Mouse (Mus musculus) midbrain, embryonic 13.5 days (tissue): ENCODE measurements around the gene Rhbg. TPM values are rescaled to one million over a fixed set of nuclear protein-coding genes. Genes with fewer than 3 reads are reported as not detected.
A peak's percentile ranks its signal among the peaks of the same experiment; 100 is the strongest.

Experiments used
- microRNA-seq: library from miRNA; unstranded; fragments of <30 nt; microRNA quantifications from one replicate; pipeline ENCODE4, GENCODE M21; 2016
- polyA plus RNA-seq: library from polyadenylated mRNA; unstranded; fragments of >200 nt; fragmentation: Nextera tagmentation; extraction: Ambion mirVana; gene quantifications from 2 replicates; pipeline ENCODE4 v1.2.1, GENCODE M21; 2015

Rhbg gene
- polyA plus RNA-seq, 1 experiment from 2014 or later = not detected

Small RNA genes lying within 50 kb of the gene (microRNA-seq; reads per million reads assigned to microRNA genes)
- not detected for gene Gm25641
- 24.9 reads per million, percentile 37 among the genes with 10 or more reads in this experiment for gene Mir3093
- gene Mir9-1 = not detected

Other genes starting within 250 kb of the Rhbg start
- 0.14 and 0.55 TPM in 2 replicates for gene Hapln2, start 227.1 kb downstream of the Rhbg start, polyA plus RNA-seq
- 28.1 and 28.3 TPM in 2 replicates for gene Gpatch4, start 211.6 kb downstream of the Rhbg start, polyA plus RNA-seq
- gene Naxe, start 196.2 kb downstream of the Rhbg start, polyA plus RNA-seq = 154 and 157 TPM in 2 replicates
- gene Ttc24, start 176.4 kb downstream of the Rhbg start, polyA plus RNA-seq = not detected in 2 replicates
- gene Iqgap3, start 172.7 kb downstream of the Rhbg start, polyA plus RNA-seq = 6.2 and 6.6 TPM in 2 replicates
- gene Mef2d, start 112.3 kb downstream of the Rhbg start, polyA plus RNA-seq = 15.1 and 16.9 TPM in 2 replicates
- 0.16 TPM in 1 of 2 replicates, not detected in the other for gene Gm38392, start 32.5 kb upstream of the Rhbg start, polyA plus RNA-seq
- 11.2 and 11.6 TPM in 2 replicates for gene Tsacc, start 42.3 kb upstream of the Rhbg start, polyA plus RNA-seq
- gene Cct3, start 42.4 kb upstream of the Rhbg start, polyA plus RNA-seq = 529 and 545 TPM in 2 replicates
- gene Glmp, start 70.3 kb upstream of the Rhbg start, polyA plus RNA-seq = 93.4 and 104 TPM in 2 replicates
- gene Tmem79, start 81.4 kb upstream of the Rhbg start, polyA plus RNA-seq = 0.66 and 2.0 TPM in 2 replicates
- 70.1 and 78.3 TPM in 2 replicates for gene Smg5, start 81.6 kb upstream of the Rhbg start, polyA plus RNA-seq
- 0.77 and 1.0 TPM in 2 replicates for gene Paqr6, start 109.9 kb upstream of the Rhbg start, polyA plus RNA-seq
- not detected in 2 replicates for gene Bglap3, start 118.0 kb upstream of the Rhbg start, polyA plus RNA-seq
- gene Bglap2, start 124.0 kb upstream of the Rhbg start, polyA plus RNA-seq = not detected in 2 replicates
- gene Bglap, start 129.8 kb upstream of the Rhbg start, polyA plus RNA-seq = not detected in 2 replicates
- gene Pmf1, start 155.6 kb upstream of the Rhbg start, polyA plus RNA-seq = 51.7 and 56.8 TPM in 2 replicates
- 28.7 and 29.7 TPM in 2 replicates for gene Slc25a44, start 170.4 kb upstream of the Rhbg start, polyA plus RNA-seq
- 28.8 and 31.1 TPM in 2 replicates for gene Sema4a, start 206.5 kb upstream of the Rhbg start, polyA plus RNA-seq